Mouse (Mus musculus): ENCODE results near the gene Pcna. TPM values are rescaled to one million over a fixed set of nuclear protein-coding genes. Genes with fewer than 3 reads are reported as not detected.

Gene Pcna
- total and polyA plus RNA-seq, 2 experiments from 2014 or later, result 91.0 to 118 TPM

DNA sequence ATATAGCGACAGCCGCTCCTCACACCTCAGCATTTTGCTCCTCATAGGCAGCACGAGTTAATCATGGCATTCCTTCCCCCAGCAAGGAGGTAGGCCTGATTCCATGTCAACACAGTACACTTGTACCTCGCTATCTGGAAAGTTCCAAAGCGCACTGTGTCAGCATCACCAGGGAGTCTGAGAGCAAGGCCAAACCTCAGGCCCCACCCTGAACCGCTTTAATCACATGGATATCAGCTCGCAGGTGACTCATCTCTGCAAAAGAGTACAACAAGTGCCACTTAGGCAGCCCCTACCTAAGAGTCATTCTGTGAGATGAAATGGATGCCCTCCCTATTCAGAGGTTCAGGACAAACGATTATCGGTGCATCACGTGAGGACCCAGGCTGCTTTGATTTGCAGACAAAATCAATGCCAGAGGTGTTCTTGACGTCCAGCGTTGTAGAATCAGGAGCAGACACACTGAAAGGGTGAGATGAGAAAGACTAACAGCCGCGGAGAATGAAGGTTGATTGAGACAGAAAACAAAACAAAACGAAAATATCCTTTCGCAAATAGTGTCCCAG is 46.7 kb downstream of the Pcna start:
- DNase-seq (ENCODE audit: low spot score) (no peak), ATAC-seq (ENCODE audit: low FRiP score) (no peak)
- Histone ChIP-seq H3K4me2 (ENCODE audit: low read depth, low read length, poor library complexity, severe bottlenecking) (no peak overlapping the region), H3K27me3 (ENCODE audit: insufficient read depth, low read length) (no peaks in the 10 kb centered on the region), H3K4me1 (ENCODE audit: insufficient read depth, low read length) (no peaks in the 10 kb centered on the region), H3K27ac (ENCODE audit: low read depth, low read length) (no peak overlapping the region), H3K4me3 (ENCODE audit: low read depth, low read length) (no peak overlapping the region), H3K9ac (replicated peaks; ENCODE audit: low read length, poor library complexity, severe bottlenecking) (no peak overlapping the region), H3K36me3 (ENCODE audit: insufficient read depth, low read length) (no peaks in the 10 kb centered on the region), H3K9me3 (ENCODE audit: low read length) (no peaks in the 10 kb centered on the region)
- 87% methylated on average over 16 of the region's 16 CpGs for WGBS
- TF ChIP-seq CTCF (IDR thresholded peaks at IDR 0.05), result no peak

DNA sequence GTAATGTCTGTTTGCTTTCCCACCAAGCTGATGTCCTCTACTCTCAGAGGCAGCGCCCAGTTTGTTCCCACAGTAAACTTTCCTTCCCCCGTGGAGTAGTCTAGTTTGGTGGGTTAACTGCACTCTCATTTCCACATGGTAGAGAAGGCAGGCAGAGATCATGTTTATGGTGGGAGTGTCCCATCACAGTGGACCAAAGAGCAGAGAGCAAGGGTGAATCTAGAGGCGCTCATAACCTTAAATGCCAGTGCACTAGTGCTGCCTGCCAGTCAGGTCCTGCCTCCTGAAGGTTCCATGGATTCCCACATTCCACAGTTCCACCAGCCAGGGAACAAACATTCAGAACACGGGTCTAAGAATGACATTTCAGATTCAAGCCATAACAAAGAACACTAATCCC is 47.6 kb downstream of the Pcna start:
- no peaks in the 10 kb centered on the region for H3K9me3 ChIP-seq (ENCODE audit: low read length)
- no peak overlapping the region for H3K4me2 ChIP-seq (ENCODE audit: low read depth, low read length, poor library complexity, severe bottlenecking)
- no peaks in the 10 kb centered on the region for H3K4me1 ChIP-seq (ENCODE audit: insufficient read depth, low read length)
- no peak overlapping the region for H3K9ac ChIP-seq (replicated peaks; ENCODE audit: low read length, poor library complexity, severe bottlenecking)
- ATAC-seq (ENCODE audit: low FRiP score) (no peak), DNase-seq (ENCODE audit: low spot score) (no peak)
- H3K36me3 ChIP-seq (ENCODE audit: insufficient read depth, low read length), result no peaks in the 10 kb centered on the region
- H3K27ac ChIP-seq (ENCODE audit: low read depth, low read length), result no peak overlapping the region
- no peaks in the 10 kb centered on the region for H3K27me3 ChIP-seq (ENCODE audit: insufficient read depth, low read length)
- WGBS, result 72% methylated on average over 4 of the region's 4 CpGs
- no peak for TF ChIP-seq CTCF (IDR thresholded peaks at IDR 0.05)
- H3K4me3 ChIP-seq (ENCODE audit: low read depth, low read length), result no peak overlapping the region

DNA sequence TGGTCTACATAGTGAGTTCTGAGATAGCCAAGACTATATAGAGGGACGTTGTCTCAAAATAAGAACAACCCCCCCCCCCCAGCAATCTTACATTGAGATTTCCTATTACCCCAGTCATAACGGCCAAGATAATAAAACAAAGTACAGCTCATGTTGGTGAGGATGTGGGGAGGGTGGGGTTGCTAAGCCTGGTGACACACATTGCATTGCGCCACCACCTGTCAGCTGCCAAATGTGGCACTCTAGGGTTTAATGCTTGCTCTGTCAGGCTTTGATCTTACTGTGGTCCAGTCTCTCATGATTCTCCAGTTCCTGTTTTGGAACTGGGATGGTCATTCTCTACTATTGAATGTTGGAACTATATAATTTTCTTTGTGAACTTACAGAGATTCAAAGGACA is 49.3 kb downstream of the Pcna start:
- Histone ChIP-seq H3K9me3 (ENCODE audit: low read length) (no peaks in the 10 kb centered on the region), H3K4me2 (ENCODE audit: low read depth, low read length, poor library complexity, severe bottlenecking) (no peak overlapping the region), H3K27ac (ENCODE audit: low read depth, low read length) (no peak overlapping the region), H3K4me3 (ENCODE audit: low read depth, low read length) (no peak overlapping the region), H3K9ac (replicated peaks; ENCODE audit: low read length, poor library complexity, severe bottlenecking) (no peak overlapping the region), H3K4me1 (ENCODE audit: insufficient read depth, low read length) (no peaks in the 10 kb centered on the region), H3K27me3 (ENCODE audit: insufficient read depth, low read length) (no peaks in the 10 kb centered on the region), H3K36me3 (ENCODE audit: insufficient read depth, low read length) (no peaks in the 10 kb centered on the region)
- 85% methylated on average over 3 of the region's 3 CpGs for WGBS
- DNase-seq (ENCODE audit: low spot score) (no peak), ATAC-seq (ENCODE audit: low FRiP score) (no peak)
- TF ChIP-seq CTCF (IDR thresholded peaks at IDR 0.05), result no peak

- DNase-seq (ENCODE audit: low spot score), result no peak
Observed at GRCm38 (mm10) chr2:132203186-132203585, 49.9 kb downstream of the Pcna start.

More at GRCm38 (mm10) chr2:132203186-132203585, 49.9 kb downstream of the Pcna start:
- no peak overlapping the region for H3K4me3 ChIP-seq (ENCODE audit: low read depth, low read length)
- no peaks in the 10 kb centered on the region for H3K36me3 ChIP-seq (ENCODE audit: insufficient read depth, low read length)
- no peaks in the 10 kb centered on the region for H3K9me3 ChIP-seq (ENCODE audit: low read length)
- no peak for ATAC-seq (ENCODE audit: low FRiP score)
- H3K27ac ChIP-seq (ENCODE audit: low read depth, low read length), result no peak overlapping the region
- 83% methylated on average over 3 of the region's 3 CpGs for WGBS
- no peak overlapping the region for H3K4me2 ChIP-seq (ENCODE audit: low read depth, low read length, poor library complexity, severe bottlenecking)
- H3K4me1 ChIP-seq (ENCODE audit: insufficient read depth, low read length), result no peaks in the 10 kb centered on the region
- no peaks in the 10 kb centered on the region for H3K27me3 ChIP-seq (ENCODE audit: insufficient read depth, low read length)
- no peak for TF ChIP-seq CTCF (IDR thresholded peaks at IDR 0.05)
- H3K9ac ChIP-seq (replicated peaks; ENCODE audit: low read length, poor library complexity, severe bottlenecking), result no peak overlapping the region

Other genes starting within 250 kb of the Pcna start
- gene Rassf2, start 223.1 kb downstream of the Pcna start, total RNA-seq (2014; rRNA removed), result 32.0 and 37.8 TPM in 2 replicates
- 15.9 and 16.7 TPM in 2 replicates for gene Rassf2, start 223.1 kb downstream of the Pcna start, polyA plus RNA-seq (2015; fragmentation: Nextera tagmentation; extraction: Ambion mirVana)
- 64.5 and 71.3 TPM in 2 replicates for gene Slc23a2, start 108.2 kb downstream of the Pcna start, total RNA-seq (2014; rRNA removed)
- gene Slc23a2, start 108.2 kb downstream of the Pcna start, polyA plus RNA-seq (2015; fragmentation: Nextera tagmentation; extraction: Ambion mirVana), result 30.5 and 31.9 TPM in 2 replicates
- gene Tmem230, start 5.5 kb downstream of the Pcna start, total RNA-seq (2014; rRNA removed), result 42.0 and 59.5 TPM in 2 replicates
- gene Tmem230, start 5.5 kb downstream of the Pcna start, polyA plus RNA-seq (2015; fragmentation: Nextera tagmentation; extraction: Ambion mirVana), result 38.3 and 40.1 TPM in 2 replicates
- gene Cds2, start 9.8 kb upstream of the Pcna start, total RNA-seq (2014; rRNA removed), result 135 and 142 TPM in 2 replicates
- 32.6 and 33.3 TPM in 2 replicates for gene Cds2, start 9.8 kb upstream of the Pcna start, polyA plus RNA-seq (2015; fragmentation: Nextera tagmentation; extraction: Ambion mirVana)
- gene Prokr2, start 132.1 kb upstream of the Pcna start, total RNA-seq (2014; rRNA removed), result 23.8 and 24.9 TPM in 2 replicates
- gene Prokr2, start 132.1 kb upstream of the Pcna start, polyA plus RNA-seq (2015; fragmentation: Nextera tagmentation; extraction: Ambion mirVana), result 5.2 and 6.5 TPM in 2 replicates